Mouse (Mus musculus) myocyte (in vitro differentiated cells): ENCODE results near the gene Asxl1. TPM values are rescaled to one million over a fixed set of nuclear protein-coding genes. Genes with fewer than 3 reads are reported as not detected.

Source experiments
- H3K27me3 ChIP-seq: one replicate; pipeline ENCODE4 v1.6.1; 2011; ENCODE audit not compliant: control insufficient read depth, insufficient read depth, insufficient read length
- H3K36me3 ChIP-seq: one replicate; pipeline ENCODE4 v1.6.1; 2011; ENCODE audit not compliant: control insufficient read depth, insufficient read depth
- H3K4me2 ChIP-seq: one replicate; pipeline ENCODE4 v1.6.1; 2011; ENCODE audit warnings: low read depth, control low read depth
- H3K4me3 ChIP-seq: one replicate; pipeline ENCODE4 v1.5.1; 2011; ENCODE audit warnings: mild to moderate bottlenecking, control low read depth, moderate library complexity
- H3K79me2 ChIP-seq: one replicate; pipeline ENCODE4 v1.6.1; 2011; ENCODE audit not compliant: control insufficient read depth, insufficient read depth
- H3ac ChIP-seq: one replicate; pipeline ENCODE4 v1.6.1; 2011; ENCODE audit not compliant: control insufficient read depth, insufficient read length
- CEBPB ChIP-seq: IDR thresholded peaks from 2 replicates; pipeline ENCODE4 v1.6.1; 2011; ENCODE audit warnings: mild to moderate bottlenecking, moderate library complexity; ENCODE audit not compliant: poor library complexity, insufficient read depth, severe bottlenecking
- E2F4 ChIP-seq: IDR thresholded peaks from one replicate; pipeline ENCODE4 v1.6.1; 2011; ENCODE audit warnings: mild to moderate bottlenecking, control low read depth, moderate library complexity; ENCODE audit not compliant: insufficient read depth
- MAX ChIP-seq: IDR thresholded peaks from one replicate; pipeline ENCODE4 v1.6.1; 2011; ENCODE audit warnings: low read depth, mild to moderate bottlenecking, control low read depth
- MYOD1 ChIP-seq, 3 experiments: IDR thresholded peaks; one replicate each; pipeline ENCODE4 v1.6.1; 2011; ENCODE audit warnings: control low read depth in 2 of 3, low read depth in 2 of 3, mild to moderate bottlenecking in 2 of 3, moderate library complexity in 1 of 3; ENCODE audit not compliant: insufficient read length in 2 of 3, control insufficient read depth in 1 of 3
- MYOG ChIP-seq, 3 experiments: IDR thresholded peaks; one replicate each; pipeline ENCODE4 v1.6.1; 2011; ENCODE audit warnings: control low read depth in 2 of 3, low read depth in 2 of 3, mild to moderate bottlenecking in 2 of 3; ENCODE audit not compliant: insufficient read length in 2 of 3, control insufficient read depth in 1 of 3, insufficient read depth in 1 of 3
- POLR2A ChIP-seq: IDR thresholded peaks from one replicate; pipeline ENCODE4 v1.6.1; 2011; ENCODE audit warnings: low read depth, mild to moderate bottlenecking, control low read depth, moderate library complexity; ENCODE audit not compliant: insufficient read length
- POLR2AphosphoS2 ChIP-seq: IDR thresholded peaks from one replicate; pipeline ENCODE4 v1.6.1; 2011; ENCODE audit warnings: low read depth, control low read depth; ENCODE audit not compliant: insufficient read length
- REST ChIP-seq: IDR thresholded peaks from one replicate; pipeline ENCODE4 v1.6.1; 2011; ENCODE audit warnings: mild to moderate bottlenecking, control low read depth, moderate library complexity; ENCODE audit not compliant: insufficient read depth, insufficient read length
- SRF ChIP-seq: IDR thresholded peaks from one replicate; pipeline ENCODE4 v1.6.1; 2011; ENCODE audit warnings: low read depth; ENCODE audit not compliant: control insufficient read depth, insufficient read length
- TCF12 ChIP-seq: IDR thresholded peaks from one replicate; pipeline ENCODE4 v1.6.1; 2011; ENCODE audit warnings: mild to moderate bottlenecking, control low read depth; ENCODE audit not compliant: poor library complexity, insufficient read depth, severe bottlenecking
- TCF3 ChIP-seq: IDR thresholded peaks from one replicate; pipeline ENCODE4 v1.6.1; 2011; ENCODE audit warnings: low read depth, control low read depth; ENCODE audit not compliant: insufficient read length
- USF1 ChIP-seq: IDR thresholded peaks from one replicate; pipeline ENCODE4 v1.6.1; 2011; ENCODE audit warnings: low read depth, mild to moderate bottlenecking, control low read depth, moderate library complexity
- polyA plus RNA-seq: library from polyadenylated mRNA; unstranded; fragments of >200 nt; fragmentation: generic; extraction: Trizol; gene quantifications from one replicate; pipeline ENCODE4 v1.2.1, GENCODE M21; 2012; ENCODE audit warnings: missing spikeins

Asxl1 gene
- polyA plus RNA-seq, 1 experiment: 15.4 TPM

DNA sequence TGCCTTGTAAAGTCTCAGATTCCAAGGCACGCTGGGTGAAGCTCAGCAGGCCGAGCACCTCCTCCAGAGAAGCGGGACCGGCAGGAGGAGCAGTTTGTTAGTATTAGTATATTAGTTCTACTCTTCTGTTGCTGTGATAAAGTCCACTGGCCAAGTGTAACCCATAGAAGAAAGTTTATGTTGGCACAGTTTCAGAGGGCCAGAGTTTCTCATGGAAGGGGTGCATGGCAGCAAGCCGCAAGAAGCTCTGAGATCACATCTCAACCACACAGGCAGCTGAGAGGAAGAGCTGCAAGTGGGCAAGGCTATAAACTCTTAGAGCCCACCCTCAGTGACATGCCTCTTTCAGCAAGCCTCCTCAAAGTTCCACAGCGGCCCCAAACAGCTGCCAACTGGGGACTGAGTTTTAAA is 11.8 kb upstream of the Asxl1 start:
- peak; percentile 82 for TF ChIP-seq TCF12
- no peak for TF ChIP-seq E2F4
- TF ChIP-seq MYOG (IDR thresholded peaks at IDR 0.05; ENCODE audit: control insufficient read depth in 1 of 3, insufficient read depth in 1 of 3, insufficient read length in 2 of 3, low read depth in 2 of 3): peak; percentile 43 to 97 (median 79)
- TF ChIP-seq MYOD1 (IDR thresholded peaks at IDR 0.05; ENCODE audit: control insufficient read depth in 1 of 3, insufficient read length in 2 of 3, low read depth in 2 of 3): peak in 2 of 3 experiments; percentile 58 to 83
- peak; percentile 51 for TF ChIP-seq TCF3
- no peak for TF ChIP-seq POLR2A
- no peak for TF ChIP-seq REST
- H3K79me2 ChIP-seq: no peaks in the 10 kb centered on the region
- H3ac ChIP-seq: no peak overlapping the region
- peaks cover 13% of the 10 kb centered on the region for H3K36me3 ChIP-seq
- H3K27me3 ChIP-seq: no peaks in the 10 kb centered on the region
- no peak overlapping the region for H3K4me3 ChIP-seq
- H3K4me2 ChIP-seq: peak overlapping the region; percentile 42

- no peaks in the 10 kb centered on the region for H3K79me2 ChIP-seq
- no peaks in the 10 kb centered on the region for H3K27me3 ChIP-seq
- H3K36me3 ChIP-seq: peaks cover 13% of the 10 kb centered on the region
- H3ac ChIP-seq: no peak overlapping the region
- peak overlapping the region; percentile 42 for H3K4me2 ChIP-seq
- H3K4me3 ChIP-seq: no peak overlapping the region
- TF ChIP-seq POLR2A: no peak
- TF ChIP-seq POLR2AphosphoS2: no peak
- TF ChIP-seq REST: no peak
- no peak for TF ChIP-seq CEBPB
- no peak for TF ChIP-seq TCF12
- no peak for TF ChIP-seq SRF
- no peak for TF ChIP-seq MYOG (IDR thresholded peaks at IDR 0.05; ENCODE audit: control insufficient read depth in 1 of 3, insufficient read depth in 1 of 3, insufficient read length in 2 of 3, low read depth in 2 of 3)
- TF ChIP-seq TCF3: no peak
- no peak for TF ChIP-seq USF1
- TF ChIP-seq E2F4: no peak
- TF ChIP-seq MAX: no peak
- no peak for TF ChIP-seq MYOD1 (IDR thresholded peaks at IDR 0.05; ENCODE audit: control insufficient read depth in 1 of 3, insufficient read length in 2 of 3, low read depth in 2 of 3)
Measured at GRCm38 (mm10) chr2:153334281-153334680, 11.3 kb upstream of the Asxl1 start.

DNA sequence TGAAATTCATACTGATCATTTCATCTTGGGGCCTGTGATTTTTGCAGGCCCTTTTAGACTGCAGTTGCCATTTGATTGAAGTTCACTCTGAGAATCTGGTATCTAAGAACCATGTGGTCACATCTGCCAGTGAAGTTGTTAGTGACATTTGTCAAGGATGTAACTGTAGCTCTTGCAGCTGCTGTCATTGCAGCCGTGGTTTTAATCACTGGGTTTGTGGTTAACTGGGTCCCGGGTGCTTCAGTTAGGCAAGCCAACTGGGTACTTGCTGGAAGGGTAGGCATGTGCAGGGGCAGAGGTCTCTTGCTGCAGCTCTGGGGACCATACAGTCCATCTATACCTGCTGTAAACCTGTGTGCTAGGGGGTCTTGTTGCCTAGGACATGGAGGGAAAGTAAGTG is 9.5 kb upstream of the Asxl1 start:
- no peak overlapping the region for H3K4me3 ChIP-seq
- H3ac ChIP-seq: no peak overlapping the region
- H3K36me3 ChIP-seq: no peaks in the 10 kb centered on the region
- TF ChIP-seq USF1 (peak; percentile 14), REST (no peak), E2F4 (no peak), SRF (no peak), POLR2A (no peak), TCF3 (peak; percentile 89), MAX (no peak), MYOD1 (IDR thresholded peaks at IDR 0.05; ENCODE audit: control insufficient read depth in 1 of 3, insufficient read length in 2 of 3, low read depth in 2 of 3) (peak; percentile 80 to 94 (median 87)), CEBPB (peak; percentile 51; the same call in 1 of the 2 replicates), MYOG (IDR thresholded peaks at IDR 0.05; ENCODE audit: control insufficient read depth in 1 of 3, insufficient read depth in 1 of 3, insufficient read length in 2 of 3, low read depth in 2 of 3) (peak; percentile 69 to 97 (median 94)), TCF12 (peak; percentile 98), POLR2AphosphoS2 (no peak)
- no peaks in the 10 kb centered on the region for H3K79me2 ChIP-seq
- no peaks in the 10 kb centered on the region for H3K27me3 ChIP-seq
- peak overlapping the region; percentile 42 for H3K4me2 ChIP-seq

GRCm38 (mm10) chr2:153338361-153339350 is 7.0 kb upstream of the Asxl1 start:
- H3K27me3 ChIP-seq: no peaks in the 10 kb centered on the region
- no peaks in the 10 kb centered on the region for H3K36me3 ChIP-seq
- TF ChIP-seq MYOG (IDR thresholded peaks at IDR 0.05; ENCODE audit: control insufficient read depth in 1 of 3, insufficient read depth in 1 of 3, insufficient read length in 2 of 3, low read depth in 2 of 3): peak in 1 of 3 experiments; percentile 24
- TF ChIP-seq TCF3: no peak
- TF ChIP-seq MYOD1 (IDR thresholded peaks at IDR 0.05; ENCODE audit: control insufficient read depth in 1 of 3, insufficient read length in 2 of 3, low read depth in 2 of 3): peak in 2 of 3 experiments; percentile 23 to 44
- TF ChIP-seq CEBPB: peak; percentile 52
- no peak for TF ChIP-seq USF1
- TF ChIP-seq TCF12: no peak
- peak overlapping the region; percentile 33 for H3K4me2 ChIP-seq
- H3K79me2 ChIP-seq: no peaks in the 10 kb centered on the region
- H3ac ChIP-seq: no peak overlapping the region
- no peak overlapping the region for H3K4me3 ChIP-seq
